ENCODE assay signal across 24 mouse cellular contexts in the genomic region with DNA sequence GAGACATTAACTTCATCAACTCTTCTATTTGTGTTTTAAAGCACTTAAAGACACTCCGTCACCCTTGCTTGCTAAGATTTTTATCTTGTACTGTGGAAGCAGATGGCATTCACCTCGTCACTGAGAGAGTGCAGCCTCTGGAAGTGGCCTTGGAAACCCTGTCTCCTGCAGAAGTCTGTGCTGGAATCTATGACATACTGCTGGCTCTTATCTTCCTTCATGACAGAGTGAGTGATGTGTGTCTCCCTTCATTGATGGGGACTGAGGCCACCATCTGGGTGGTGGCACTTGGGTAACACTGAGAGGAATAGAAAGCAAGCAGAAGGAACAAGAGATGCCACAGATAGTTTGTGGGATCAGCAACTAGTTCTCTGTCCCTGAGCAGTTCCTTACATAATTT. TPM values are rescaled to one million over a fixed set of nuclear protein-coding genes. Genes with fewer than 3 reads are reported as not detected.
DNase-seq lines count a peak whose midpoint lies in the region; ATAC-seq lines count a peak whose summit lies in the region.
"Had no signal": no experiment of that assay in that cellular context is flagged by ENCODE, and none has a peak within 500 bp of the region (broad histone marks: within the 10 kb centered on the region; RNA-seq: fewer than 3 reads in every experiment).

No protein-coding gene starts in this region.

- H3K36me3 ChIP-seq in hindbrain, embryonic 13.5 days = peaks cover 60% of the 10 kb centered on the region
- H3K36me3 ChIP-seq in heart, embryonic 11.5 days (ENCODE audit: control insufficient read depth, insufficient read depth, low read length) = peaks cover 12% of the 10 kb centered on the region

- H3K4me2 ChIP-seq in hindbrain, embryonic 13.5 days = no peak overlapping the region
- no peak overlapping the region for H3K4me2 ChIP-seq in heart, embryonic 11.5 days
- H3K4me2 ChIP-seq: embryonic facial prominence, embryonic 13.5 days; embryonic facial prominence, embryonic 15.5 days; forebrain, embryonic 13.5 days; forebrain, embryonic 15.5 days had no signal

- H3K4me3 ChIP-seq in hindbrain, embryonic 13.5 days = no peak overlapping the region
- H3K4me3 ChIP-seq in heart, embryonic 11.5 days (ENCODE audit: low read depth, low read length) = no peak overlapping the region
- H3K4me3 ChIP-seq: embryonic facial prominence, embryonic 13.5 days; embryonic facial prominence, embryonic 15.5 days; erythroblast, embryonic 14.5 days; forebrain, embryonic 10.5 days; forebrain, embryonic 13.5 days; forebrain, embryonic 15.5 days had no signal

- no peaks in the 10 kb centered on the region for H3K27me3 ChIP-seq in hindbrain, embryonic 13.5 days
- H3K27me3 ChIP-seq in heart, embryonic 11.5 days (ENCODE audit: control insufficient read depth, insufficient read depth, low read length) = no peaks in the 10 kb centered on the region
- H3K27me3 ChIP-seq: embryonic facial prominence, embryonic 13.5 days; embryonic facial prominence, embryonic 15.5 days; forebrain, embryonic 13.5 days; forebrain, embryonic 15.5 days; Patski had no signal

- 96% methylated on average over 2 of the region's 2 CpGs for WGBS in hindbrain, embryonic 13.5 days
- WGBS in heart, embryonic 11.5 days (ENCODE audit: insufficient replicate concordance) = 46% methylated on average over 2 of the region's 2 CpGs

- no peaks in the 10 kb centered on the region for H3K9me3 ChIP-seq in hindbrain, embryonic 13.5 days
- H3K9me3 ChIP-seq in heart, embryonic 11.5 days (replicated peaks; ENCODE audit: control insufficient read depth, low read length) = no peaks in the 10 kb centered on the region
- H3K9me3 ChIP-seq: embryonic facial prominence, embryonic 13.5 days; embryonic facial prominence, embryonic 15.5 days; forebrain, embryonic 10.5 days; forebrain, embryonic 13.5 days; forebrain, embryonic 15.5 days had no signal

- peak; percentile 54 for DNase-seq in adrenal gland, adult 2 months
- DNase-seq in adrenal gland, postnatal 25 days = no peak
- DNase-seq in adrenal gland, adult 8-10 months = peak; percentile 35
- peak; percentile 39 for DNase-seq in adrenal gland, postnatal 14 days
- DNase-seq: cerebellum, adult 11 months; cerebellum, adult 18-20 months; cerebellum, adult 8-10 months; cerebellum, adult 9-11 months; cerebellum, postnatal 14 days; cerebellum, postnatal 36 days; embryo, embryonic 11 days; forebrain, postnatal 0 days had no signal

- peaks cover 18% of the 10 kb centered on the region for H3K4me1 ChIP-seq in hindbrain, embryonic 13.5 days (replicated peaks)
- peaks cover 6% of the 10 kb centered on the region for H3K4me1 ChIP-seq in heart, embryonic 11.5 days (ENCODE audit: control insufficient read depth, insufficient read depth, low read length)

- ATAC-seq in megakaryocyte, adult 5-6 weeks (ENCODE audit: poor library complexity, severe bottlenecking) = peak; percentile 28
- no peak for ATAC-seq in hindbrain, embryonic 13.5 days (ENCODE audit: low FRiP score)
- ATAC-seq in cerebellum, adult (ENCODE audit: insufficient number of reproducible peaks, low FRiP score, low TSS enrichment) = no peak
- ATAC-seq in heart, embryonic 11.5 days (replicated peaks; ENCODE audit: insufficient number of reproducible peaks, low FRiP score, low TSS enrichment) = no peak
- ATAC-seq: activated CD4-positive, CD25-positive, alpha-beta regulatory T cell, adult 4 months; forebrain, embryonic 13.5 days; forebrain, embryonic 15.5 days; forebrain, postnatal 0 days; Patski had no signal

- no peak overlapping the region for H3K9ac ChIP-seq in hindbrain, embryonic 13.5 days
- no peak overlapping the region for H3K9ac ChIP-seq in heart, embryonic 11.5 days (ENCODE audit: low read depth, low read length)
- H3K9ac ChIP-seq: embryonic facial prominence, embryonic 13.5 days; embryonic facial prominence, embryonic 15.5 days; forebrain, embryonic 13.5 days; forebrain, embryonic 15.5 days; forebrain, postnatal 0 days had no signal

- H3K27ac ChIP-seq in hindbrain, embryonic 13.5 days = no peak overlapping the region
- no peak overlapping the region for H3K27ac ChIP-seq in heart, embryonic 11.5 days (ENCODE audit: low read depth, low read length)
- H3K27ac ChIP-seq: embryonic facial prominence, embryonic 13.5 days; embryonic facial prominence, embryonic 15.5 days; forebrain, embryonic 10.5 days; forebrain, embryonic 13.5 days; forebrain, embryonic 15.5 days had no signal

RNA-seq across cellular contexts. Expression of a gene that starts 5.7 kb away (rescaled TPM):
- total RNA-seq in adrenal gland, adult 2 months (2021) = 10 to 100 TPM; 18.5 to 20.0 TPM
- polyA plus RNA-seq in adrenal gland, adult 2 months (2012; rRNA removed) = 4.8 and 5.6 TPM in 2 replicates
- total RNA-seq in adrenal gland, postnatal 25 days (2021) = 19.7 and 24.5 TPM in 2 replicates
- 10 to 100 TPM; 17.4 to 29.5 (median 23.7) TPM for total RNA-seq in adrenal gland, adult 8-10 months (2022)
- 17.2 and 21.4 TPM in 2 replicates for total RNA-seq in adrenal gland, postnatal 14 days (2021)
- 29.5 and 40.9 TPM in 2 replicates for total RNA-seq in megakaryocyte, adult 5-6 weeks (2015)
- total RNA-seq in megakaryocyte, adult 5-6 weeks (2017) = 18.9 and 19.2 TPM in 2 replicates
- polyA plus RNA-seq in hindbrain, embryonic 13.5 days (2015; fragmentation: Nextera tagmentation; extraction: Ambion mirVana) = 16.5 and 18.5 TPM in 2 replicates
- polyA plus RNA-seq in heart, embryonic 11.5 days (2014; fragmentation: Nextera tagmentation; extraction: Ambion mirVana) = 11.9 and 14.0 TPM in 2 replicates
